Mouse (Mus musculus) gastrocnemius, postnatal 14 days (tissue): ENCODE data around the gene Arhgap8. TPM values are rescaled to one million over a fixed set of nuclear protein-coding genes. Genes with fewer than 3 reads are reported as not detected.
A peak's percentile ranks its signal among the peaks of the same experiment; 100 is the strongest.

ENCODE experiments used
- DNase-seq: peaks from one replicate; pipeline ENCODE4 v3.0.0; 2021; ENCODE audit warnings: mixed read lengths
- intact Hi-C: fragments of 180-260 bp; cut with DNase I; formaldehyde crosslinking; loops from one replicate; pipeline ENCODE4 v1.15.1; 2025; ENCODE audit warnings: low total_unique reads
- long read RNA-seq, 2 experiments: library from polyadenylated mRNA; stranded (forward); transcript quantifications; one replicate each; pipeline ENCODE4 v2.0.0; 2021
- total RNA-seq, 2 experiments: library from RNA; stranded (reverse); gene quantifications; 2 replicates each; pipeline ENCODE4 v1.2.3; 2021

Gene Arhgap8
- under 1 TPM in 1 of 2 experiments, not detected in 1; 0.29 TPM for total RNA-seq
- long read RNA-seq, experiment 1: 0 reads
- long read RNA-seq, experiment 2: 0 reads

GRCm38 (mm10) chr15:84719791-84720190 is at the start of gene Arhgap8:
Gene Arhgap8, plus strand, starts transcription at chr15:84720052.
- intact Hi-C loops: no loop called here
- DNase-seq: peak; percentile 25

- DNase-seq: no peak
Observed at GRCm38 (mm10) chr15:84670657-84671055, 49.2 kb upstream of the Arhgap8 start.

GRCm38 (mm10) chr15:84671401-84672307 is 48.2 kb upstream of the Arhgap8 start:
- peak; percentile 59 for DNase-seq

More at GRCm38 (mm10) chr15:84670657-84671055, 49.2 kb upstream of the Arhgap8 start:
- intact Hi-C loops: no loop called here

GRCm38 (mm10) chr15:84672308-84672615 is 47.6 kb upstream of the Arhgap8 start:
- no peak for DNase-seq

More at GRCm38 (mm10) chr15:84671401-84672307, 48.2 kb upstream of the Arhgap8 start:
- intact Hi-C loops: no loop called here

GRCm38 (mm10) chr15:84672616-84673015 is 47.2 kb upstream of the Arhgap8 start:
- DNase-seq: peak; percentile 38
- intact Hi-C loops: no loop called here

More at GRCm38 (mm10) chr15:84672308-84672615, 47.6 kb upstream of the Arhgap8 start:
- intact Hi-C loops: no loop called here

- intact Hi-C loops: no loop called here
- no peak for DNase-seq
Observed at GRCm38 (mm10) chr15:84674329-84675067, 45.4 kb upstream of the Arhgap8 start.

- intact Hi-C loops: no loop called here
- no peak for DNase-seq
Observed at GRCm38 (mm10) chr15:84675317-84675716, 44.5 kb upstream of the Arhgap8 start.

GRCm38 (mm10) chr15:84677943-84678342 is 41.9 kb upstream of the Arhgap8 start:
- intact Hi-C loops: no loop called here
- no peak for DNase-seq

GRCm38 (mm10) chr15:84679090-84679489 is 40.8 kb upstream of the Arhgap8 start:
- intact Hi-C loops: no loop called here
- no peak for DNase-seq

- intact Hi-C loops: no loop called here
- no peak for DNase-seq
Observed at GRCm38 (mm10) chr15:84679794-84680193, 40.1 kb upstream of the Arhgap8 start.

- intact Hi-C loops: no loop called here
Observed at GRCm38 (mm10) chr15:84680545-84681454, 39.1 kb upstream of the Arhgap8 start.

GRCm38 (mm10) chr15:84681455-84682193 is 38.2 kb upstream of the Arhgap8 start:
- intact Hi-C loops: no loop called here
- DNase-seq: peak; percentile 82

More at GRCm38 (mm10) chr15:84680545-84681454, 39.1 kb upstream of the Arhgap8 start:
- DNase-seq: peak; percentile 92

- no peak for DNase-seq
- intact Hi-C loops: no loop called here
Observed at GRCm38 (mm10) chr15:84682206-84682605, 37.6 kb upstream of the Arhgap8 start.

- DNase-seq: no peak
- intact Hi-C loops: no loop called here
Observed at GRCm38 (mm10) chr15:84682821-84683220, 37.0 kb upstream of the Arhgap8 start.

GRCm38 (mm10) chr15:84684520-84684919 is 35.3 kb upstream of the Arhgap8 start:
- intact Hi-C loops: no loop called here
- no peak for DNase-seq

- intact Hi-C loops: no loop called here
- no peak for DNase-seq
Observed at GRCm38 (mm10) chr15:84685417-84685816, 34.4 kb upstream of the Arhgap8 start.

GRCm38 (mm10) chr15:84687904-84688303 is 31.9 kb upstream of the Arhgap8 start:
- intact Hi-C loops: no loop called here
- no peak for DNase-seq

- intact Hi-C loops: no loop called here
- no peak for DNase-seq
Observed at GRCm38 (mm10) chr15:84689356-84689755, 30.5 kb upstream of the Arhgap8 start.

- intact Hi-C loops: no loop called here
- DNase-seq: no peak
Observed at GRCm38 (mm10) chr15:84691513-84691912, 28.3 kb upstream of the Arhgap8 start.
